Mouse (Mus musculus) layer of hippocampus, postnatal 25 days (tissue): ENCODE measurements around the gene Srf. TPM values are rescaled to one million over a fixed set of nuclear protein-coding genes. Genes with fewer than 3 reads are reported as not detected.
"Not testable (repeated sequence)": the region's sequence is repeated elsewhere in the genome, so short reads cannot be mapped to it uniquely, and the experiment has no call there.

Experiments
- DNase-seq, 2 experiments: peaks; one replicate each; pipeline ENCODE4 v3.0.0; 2022; ENCODE audit warnings: mixed read lengths in 2 of 2, low spot score in 1 of 2; ENCODE audit errors: extremely low spot score in 1 of 2
- total RNA-seq, 2 experiments: library from RNA; stranded (reverse); gene quantifications; 2 replicates each; pipeline ENCODE4 v1.2.3; 2021

Gene Srf
- total RNA-seq, 2 experiments from 2014 or later = 75.9 to 80.6 TPM

GRCm38 (mm10) chr17:46557321-46557720 lies 1.3 kb upstream of the Srf start:
- not testable (repeated sequence) for DNase-seq

GRCm38 (mm10) chr17:46556584-46556945 lies 590 bp upstream of the Srf start:
- no peak for DNase-seq

GRCm38 (mm10) chr17:46554977-46555672 lies 850 bp downstream of the Srf start:
- no peak for DNase-seq

- DNase-seq = peak in 1 of 2 experiments; percentile 33
These were observed 1.4 kb downstream of the Srf start for GRCm38 (mm10) chr17:46554646-46554976.

- DNase-seq = no peak
These were observed 2.0 kb downstream of the Srf start for GRCm38 (mm10) chr17:46553926-46554325.

GRCm38 (mm10) chr17:46553469-46553868 lies 2.5 kb downstream of the Srf start:
- DNase-seq = peak in 1 of 2 experiments; percentile 32

GRCm38 (mm10) chr17:46552841-46553423 lies 3.0 kb downstream of the Srf start:
- peak; percentile 77 to 87 for DNase-seq

- DNase-seq = no peak
These were observed 3.8 kb downstream of the Srf start for GRCm38 (mm10) chr17:46552151-46552550.

DNA sequence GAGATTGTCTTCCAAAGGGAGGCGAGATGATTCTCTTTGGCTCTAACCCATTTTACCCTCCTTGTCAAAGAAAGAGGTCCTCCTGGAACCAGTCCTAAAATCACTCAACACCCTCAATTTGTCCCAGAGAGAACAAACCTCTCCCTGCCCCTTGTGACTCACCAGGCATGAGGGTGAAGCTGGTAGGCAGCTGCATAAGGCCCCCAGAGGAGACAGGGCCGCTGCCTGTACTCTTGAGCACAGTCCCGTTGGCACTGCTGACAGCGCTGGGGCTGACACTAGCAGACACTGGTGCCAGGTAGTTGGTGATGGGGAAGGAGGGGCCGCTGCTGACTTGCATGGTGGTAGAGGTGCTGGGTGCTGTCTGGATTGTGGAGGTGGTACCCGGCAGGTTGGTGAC lies 4.6 kb downstream of the Srf start:
- no peak for DNase-seq

GRCm38 (mm10) chr17:46550904-46551303 lies 5.1 kb downstream of the Srf start:
- DNase-seq = no peak

GRCm38 (mm10) chr17:46549642-46550041 lies 6.3 kb downstream of the Srf start:
- DNase-seq = no peak

GRCm38 (mm10) chr17:46549193-46549592 lies 6.8 kb downstream of the Srf start:
- DNase-seq = peak in 1 of 2 experiments; percentile 53

- no peak for DNase-seq
These were observed 7.2 kb downstream of the Srf start for GRCm38 (mm10) chr17:46548741-46549140.

DNA sequence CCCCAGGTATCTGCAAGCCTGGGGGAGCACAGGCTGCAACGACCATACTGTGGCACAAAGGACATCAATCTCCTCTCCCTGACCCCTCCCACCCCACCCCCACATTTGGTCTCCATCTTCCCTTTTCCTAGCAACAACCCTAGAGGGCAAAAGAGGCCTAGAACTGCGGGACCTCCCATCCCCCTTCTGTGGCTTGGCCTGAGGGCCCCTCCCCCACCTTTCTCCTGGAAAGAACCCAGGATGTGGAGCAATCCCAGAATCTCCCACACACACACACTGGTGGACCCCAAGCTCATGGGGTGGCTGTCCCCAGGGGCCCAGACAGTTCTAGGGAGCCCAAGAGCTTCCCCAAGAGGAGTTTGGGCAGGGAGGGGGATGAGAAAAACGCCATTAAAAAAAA lies 8.1 kb downstream of the Srf start:
- no peak for DNase-seq

DNA sequence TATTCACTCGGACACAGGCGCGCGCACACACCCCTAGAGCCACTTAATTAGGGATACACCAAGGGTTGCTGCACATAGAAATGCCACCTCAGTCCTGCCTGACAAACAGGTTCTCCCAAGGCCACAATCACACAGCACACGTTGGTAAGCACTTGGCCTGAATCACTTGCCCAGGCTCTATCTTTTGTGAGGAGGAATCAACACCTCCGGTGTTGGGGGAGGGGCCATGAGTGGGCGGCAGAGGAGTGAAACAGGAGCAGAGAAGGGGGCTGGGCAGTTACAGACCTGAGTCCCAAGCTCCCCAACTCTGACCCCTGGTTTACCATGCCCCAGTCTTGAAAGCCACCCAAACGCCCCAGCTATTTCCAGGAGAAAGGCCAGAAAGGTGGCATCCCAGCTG lies 9.0 kb downstream of the Srf start:
- no peak for DNase-seq

DNA sequence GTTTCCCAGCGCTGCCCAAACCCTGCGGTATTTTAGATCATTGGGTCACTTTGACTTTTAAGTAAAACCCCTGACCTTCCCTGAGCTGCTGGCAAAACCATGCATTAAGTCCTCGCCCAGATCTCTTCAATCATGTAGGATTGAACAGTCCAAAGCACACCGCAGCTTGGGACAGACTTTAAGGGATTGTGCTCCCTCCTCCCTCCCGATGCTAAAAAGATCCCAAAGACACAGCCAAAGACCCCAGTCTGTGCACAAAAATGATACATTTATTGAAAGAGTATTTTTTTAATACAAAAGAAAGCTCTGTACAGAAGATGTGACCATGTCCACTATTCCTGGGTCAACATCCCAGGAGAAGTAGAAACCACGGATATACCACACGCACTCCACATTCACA lies 9.4 kb downstream of the Srf start:
- no peak for DNase-seq

GRCm38 (mm10) chr17:46545813-46546564 lies 10.0 kb downstream of the Srf start, which contains the start of gene Cul9:
Gene Cul9, minus strand, starts transcription at chr17:46546388.
- peak; percentile 75 to 81 for DNase-seq

DNA sequence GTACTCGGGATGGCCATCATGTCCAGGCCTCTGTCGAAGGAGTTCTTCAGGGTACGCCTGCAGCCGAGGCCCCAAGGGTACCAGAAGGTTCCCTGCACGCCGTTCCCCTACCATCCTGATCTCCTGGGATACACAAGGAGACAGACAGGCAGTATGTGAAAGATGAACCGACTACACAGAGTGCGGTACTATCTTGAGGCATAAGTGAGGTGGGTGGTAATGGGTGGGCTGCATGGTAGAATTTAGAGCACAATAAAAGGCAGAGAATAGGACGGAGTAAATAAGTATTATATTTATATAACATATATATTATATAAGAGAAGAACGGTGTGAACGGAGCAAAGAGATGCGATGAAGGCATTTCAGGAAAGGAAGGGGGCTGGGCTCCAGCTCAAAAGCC lies 12.3 kb downstream of the Srf start:
- no peak for DNase-seq

DNA sequence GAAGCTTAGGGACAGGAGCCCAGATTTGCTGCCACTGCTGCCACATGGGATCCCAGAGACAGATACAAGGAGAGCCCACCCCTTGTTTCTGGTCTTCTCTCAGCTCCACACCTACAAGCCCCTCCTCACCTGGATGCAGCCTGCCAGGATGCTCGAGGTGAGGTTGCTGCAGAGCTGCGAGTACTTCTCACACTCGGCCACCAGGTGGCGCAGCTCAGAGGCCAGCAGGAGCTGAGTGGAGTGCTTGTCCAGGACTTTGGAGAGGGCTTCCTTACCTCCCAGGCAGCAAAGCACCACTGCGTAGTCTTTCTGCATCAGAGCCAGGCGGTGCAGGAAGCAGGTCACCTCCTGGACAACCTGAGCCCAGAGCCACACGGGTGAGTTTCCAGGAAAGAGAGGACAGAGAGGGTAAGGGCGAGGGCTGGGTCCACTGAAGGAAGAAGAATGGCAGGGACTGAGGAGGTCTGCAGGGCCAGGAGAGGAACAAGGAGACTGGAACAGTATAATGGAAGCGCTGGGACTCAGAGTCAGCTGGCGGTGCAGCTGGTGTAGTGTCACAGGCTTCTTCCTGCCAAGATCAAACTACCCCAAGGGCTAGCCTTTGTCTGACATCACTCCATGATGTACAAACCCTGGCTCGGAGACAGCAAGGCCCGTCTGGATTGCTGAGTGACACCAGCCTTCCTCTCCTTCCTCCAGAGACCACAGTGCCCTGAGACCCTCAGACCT lies 30.2 kb downstream of the Srf start:
- DNase-seq = peak; percentile 50 to 72

DNA sequence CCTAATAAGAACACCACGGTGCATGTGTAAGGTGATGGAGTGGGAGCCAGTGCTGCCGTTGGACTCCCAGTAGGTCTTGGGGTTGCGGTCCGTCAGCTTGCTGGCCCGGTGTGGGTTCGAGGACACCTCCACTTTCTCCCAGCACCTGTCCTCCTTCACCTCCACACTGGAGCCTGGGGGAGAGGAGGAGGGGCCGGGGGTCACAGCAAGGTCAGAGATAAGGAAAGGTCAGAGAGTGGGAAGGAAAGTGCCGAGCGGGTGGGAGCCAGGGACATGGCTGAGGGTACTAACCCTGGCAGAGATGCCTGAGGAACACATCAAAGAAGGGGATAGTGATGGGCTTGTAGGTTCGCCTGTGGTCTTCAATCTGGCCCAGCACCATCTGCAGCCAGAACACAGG lies 30.9 kb downstream of the Srf start:
- no peak for DNase-seq
